Mouse (Mus musculus) embryonic fibroblast, embryonic 13.5 days (primary cell): ENCODE results near the gene Pdxp.

ENCODE experiments used
- CTCF ChIP-seq: IDR thresholded peaks from 2 replicates; pipeline ENCODE4 v1.5.1; 2011; ENCODE audit warnings: mild to moderate bottlenecking, control low read depth, low read length, moderate library complexity, borderline replicate concordance; ENCODE audit not compliant: insufficient read depth
- POLR2A ChIP-seq: IDR thresholded peaks from 2 replicates; pipeline ENCODE4 v1.6.1; 2011; ENCODE audit warnings: low read depth, mild to moderate bottlenecking, control low read depth, low read length, moderate library complexity

GRCm38 (mm10) chr15:78898507-78899001 is 15.2 kb upstream of the Pdxp start:
- TF ChIP-seq CTCF (no peak), POLR2A (no peak)
